Mouse (Mus musculus): ENCODE measurements around the gene Kcnk7.

Gene Kcnk7

GRCm38 (mm10) chr19:5724549-5724941, 20.4 kb downstream of the Kcnk7 start:
- DNase-seq (ENCODE audit: inconsistent age in 2 of 2, low spot score in 1 of 2): peak; percentile 82 to 94

- peak; percentile 50 to 79 for DNase-seq (ENCODE audit: inconsistent age in 2 of 2, low spot score in 1 of 2)
Observed at GRCm38 (mm10) chr19:5725029-5725707, 21.0 kb downstream of the Kcnk7 start.

GRCm38 (mm10) chr19:5725767-5726515, 21.8 kb downstream of the Kcnk7 start, which contains the start of gene Ehbp1l1:
Gene Ehbp1l1, minus strand, starts transcription at chr19:5726317.
- peak; percentile 79 to 93 for DNase-seq (ENCODE audit: inconsistent age in 2 of 2, low spot score in 1 of 2)

- peak in 1 of 2 experiments; percentile 52 for DNase-seq (ENCODE audit: inconsistent age in 2 of 2, low spot score in 1 of 2)
Observed at GRCm38 (mm10) chr19:5726961-5727578, 22.9 kb downstream of the Kcnk7 start.

- DNase-seq (ENCODE audit: inconsistent age in 2 of 2, low spot score in 1 of 2): peak; percentile 86 to 96
Observed at GRCm38 (mm10) chr19:5727701-5728100, 23.5 kb downstream of the Kcnk7 start.

- DNase-seq (ENCODE audit: inconsistent age in 2 of 2, low spot score in 1 of 2): peak; percentile 64 to 87
Observed at GRCm38 (mm10) chr19:5728631-5729443, 24.7 kb downstream of the Kcnk7 start.

- DNase-seq (ENCODE audit: inconsistent age in 2 of 2, low spot score in 1 of 2): peak; percentile 91 to 96
Observed at GRCm38 (mm10) chr19:5729444-5729815, 25.3 kb downstream of the Kcnk7 start, which contains the start of gene Fam89b. Gene Fam89b, minus strand, starts transcription at chr19:5729653.

- peak; percentile 44 to 69 for DNase-seq (ENCODE audit: inconsistent age in 2 of 2, low spot score in 1 of 2)
Observed at GRCm38 (mm10) chr19:5730314-5731186, 26.4 kb downstream of the Kcnk7 start.

- DNase-seq (ENCODE audit: inconsistent age in 2 of 2, low spot score in 1 of 2): peak; percentile 95 to 98
Observed at GRCm38 (mm10) chr19:5731264-5731978, 27.3 kb downstream of the Kcnk7 start.

- DNase-seq (ENCODE audit: inconsistent age in 2 of 2, low spot score in 1 of 2): no peak
Observed at GRCm38 (mm10) chr19:5734325-5734724, 30.2 kb downstream of the Kcnk7 start.

GRCm38 (mm10) chr19:5739446-5739845, 35.3 kb downstream of the Kcnk7 start:
- no peak for DNase-seq (ENCODE audit: inconsistent age in 2 of 2, low spot score in 1 of 2)

- peak in 1 of 2 experiments; percentile 83 for DNase-seq (ENCODE audit: inconsistent age in 2 of 2, low spot score in 1 of 2)
Observed at GRCm38 (mm10) chr19:5740320-5741317, 36.5 kb downstream of the Kcnk7 start, which contains the start of gene Ltbp3. Gene Ltbp3, plus strand, starts transcription at chr19:5740904.

- DNase-seq (ENCODE audit: inconsistent age in 2 of 2, low spot score in 1 of 2): peak; percentile 90 to 94
Observed at GRCm38 (mm10) chr19:5741641-5742240, 37.6 kb downstream of the Kcnk7 start.

- peak in 1 of 2 experiments; percentile 65 for DNase-seq (ENCODE audit: inconsistent age in 2 of 2, low spot score in 1 of 2)
Observed at GRCm38 (mm10) chr19:5742241-5742641, 38.1 kb downstream of the Kcnk7 start.

- DNase-seq (ENCODE audit: inconsistent age in 2 of 2, low spot score in 1 of 2): peak; percentile 79 to 85
Observed at GRCm38 (mm10) chr19:5743576-5743975, 39.4 kb downstream of the Kcnk7 start.

GRCm38 (mm10) chr19:5745756-5746710, 41.9 kb downstream of the Kcnk7 start:
- peak; percentile 85 to 92 for DNase-seq (ENCODE audit: inconsistent age in 2 of 2, low spot score in 1 of 2)

Measured in adrenal gland, adult (tissue).